Mouse (Mus musculus) MEL (cell line): Measurements from ENCODE around the gene Wiz.

Experiments used
- BHLHE40 ChIP-seq: IDR thresholded peaks from 2 replicates; pipeline ENCODE4 v1.6.1; 2012; ENCODE audit warnings: low read depth, mild to moderate bottlenecking, inconsistent platforms, low read length, improper control_type of control experiment, borderline replicate concordance
- CTCF ChIP-seq, 3 experiments: IDR thresholded peaks in 2 of 3; conservative IDR thresholded peaks in 1 of 3; 2 replicates each; pipeline ENCODE4 v1.5.1; 2011 to 2012; ENCODE audit warnings: low read length in 3 of 3, low read depth in 2 of 3, mild to moderate bottlenecking in 2 of 3, improper control_type of control experiment in 1 of 3, inconsistent platforms in 1 of 3, mixed read lengths in 1 of 3, moderate library complexity in 1 of 3; ENCODE audit not compliant: control insufficient read depth in 1 of 3, insufficient read depth in 1 of 3, poor library complexity in 1 of 3, severe bottlenecking in 1 of 3
- GABPA ChIP-seq: IDR thresholded peaks from 2 replicates; pipeline ENCODE4 v1.6.1; 2012; ENCODE audit warnings: low read depth, mild to moderate bottlenecking, inconsistent platforms, low read length, improper control_type of control experiment, moderate library complexity
- MAX ChIP-seq: IDR thresholded peaks from 2 replicates; pipeline ENCODE4 v1.6.1; 2011; ENCODE audit warnings: low read length, improper control_type of control experiment
- POLR2A ChIP-seq, 2 experiments: IDR thresholded peaks; 2 replicates each; pipeline ENCODE4 v1.6.1; 2011 to 2012; ENCODE audit warnings: low read length in 2 of 2, mild to moderate bottlenecking in 2 of 2, control low read depth in 1 of 2, improper control_type of control experiment in 1 of 2, low read depth in 1 of 2, moderate library complexity in 1 of 2; ENCODE audit not compliant: control insufficient read depth in 1 of 2, insufficient read depth in 1 of 2, poor library complexity in 1 of 2
- POLR2AphosphoS2 ChIP-seq: IDR thresholded peaks from 2 replicates; pipeline ENCODE4 v1.6.1; 2011; ENCODE audit warnings: low read length, improper control_type of control experiment
- TAL1 ChIP-seq: IDR thresholded peaks from 2 replicates; pipeline ENCODE4 v1.6.1; 2012; ENCODE audit warnings: mild to moderate bottlenecking, inconsistent platforms, low read length, moderate library complexity, mixed read lengths
- USF2 ChIP-seq, 2 experiments: IDR thresholded peaks; 2 replicates each; pipeline ENCODE4 v1.6.1; 2011 to 2012; ENCODE audit warnings: improper control_type of control experiment in 2 of 2, low read length in 2 of 2, borderline replicate concordance in 1 of 2, inconsistent platforms in 1 of 2, low read depth in 1 of 2, mild to moderate bottlenecking in 1 of 2; ENCODE audit not compliant: insufficient read depth in 1 of 2

DNA sequence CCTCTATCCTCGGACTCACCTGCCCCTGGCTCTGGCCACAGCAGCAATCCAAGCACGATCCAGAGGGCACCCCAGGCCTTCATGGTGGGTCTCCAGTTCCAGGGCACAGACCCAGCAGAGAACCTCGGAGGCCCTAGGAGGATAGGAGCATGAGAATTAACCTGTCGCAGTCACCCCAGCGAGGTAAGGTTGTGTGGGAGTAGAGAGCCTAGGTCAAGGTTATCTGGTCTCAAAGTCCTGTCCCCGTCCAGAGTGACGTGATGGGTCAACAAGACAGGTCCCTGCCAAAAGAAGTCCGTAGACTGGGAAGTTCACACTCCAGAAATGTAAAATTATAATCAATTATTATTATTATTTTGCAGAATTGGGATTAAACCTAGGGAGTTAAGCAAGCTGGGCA is 31.5 kb upstream of the Wiz start:
- no peak for TF ChIP-seq POLR2A (IDR thresholded peaks at IDR 0.05; ENCODE audit: control insufficient read depth in 1 of 2, insufficient read depth in 1 of 2, low read depth in 1 of 2, low read length in 2 of 2, poor library complexity in 1 of 2)
- no peak for TF ChIP-seq MAX
- no peak for TF ChIP-seq POLR2AphosphoS2
- TF ChIP-seq BHLHE40, result no peak
- no peak for TF ChIP-seq USF2 (IDR thresholded peaks at IDR 0.05; ENCODE audit: borderline replicate concordance in 1 of 2, insufficient read depth in 1 of 2, low read depth in 1 of 2, low read length in 2 of 2)
- no peak for TF ChIP-seq GABPA
- no peak for TF ChIP-seq TAL1
- no peak for TF ChIP-seq CTCF (IDR thresholded peaks at IDR 0.05 in 2 of 3, conservative IDR thresholded peaks at IDR 0.05 in 1 of 3; ENCODE audit: control insufficient read depth in 1 of 3, insufficient read depth in 1 of 3, low read depth in 2 of 3, low read length in 3 of 3, poor library complexity in 1 of 3, severe bottlenecking in 1 of 3)
